Mouse (Mus musculus) G1E (cell line): ENCODE results near the gene Fcho2.

ENCODE experiments used
- CTCF ChIP-seq: IDR thresholded peaks from 2 replicates; pipeline ENCODE4 v1.5.1; 2012; ENCODE audit warnings: low read depth, low read length, inconsistent platforms, mixed read lengths
- GATA1 ChIP-seq: IDR thresholded peaks from 2 replicates; pipeline ENCODE4 v1.6.1; 2012; ENCODE audit warnings: borderline replicate concordance, low read length, inconsistent platforms, mixed read lengths
- POLR2AphosphoS5 ChIP-seq: IDR thresholded peaks from 2 replicates; pipeline ENCODE4 v1.6.1; 2012; ENCODE audit warnings: low read depth, low read length, inconsistent platforms; ENCODE audit not compliant: insufficient replicate concordance
- TAL1 ChIP-seq: conservative IDR thresholded peaks from 2 replicates; pipeline ENCODE4 v1.6.1; 2012; ENCODE audit warnings: low read depth, low read length, inconsistent platforms, mixed read lengths

GRCm38 (mm10) chr13:98699051-98699744 is 116.1 kb downstream of the Fcho2 start:
- TF ChIP-seq CTCF (no peak), POLR2AphosphoS5 (no peak), GATA1 (no peak), TAL1 (no peak)
